Mouse (Mus musculus): Measurements from ENCODE around the gene Hs3st3a1. TPM values are rescaled to one million over a fixed set of nuclear protein-coding genes. Genes with fewer than 3 reads are reported as not detected.

The Hs3st3a1 gene
- polyA plus RNA-seq (2012; ENCODE audit: insufficient read depth, insufficient read length, missing spikeins) = not detected in 2 replicates

GRCm38 (mm10) chr11:64434611-64435545 is at the start of gene Hs3st3a1:
Gene Hs3st3a1 (plus strand): TSS chr11:64435332.
- no peaks in the 10 kb centered on the region; the same call in 1 of the 2 replicates for H3K4me1 ChIP-seq (ENCODE audit: control insufficient read depth, insufficient read depth, low read length)
- no peak for TF ChIP-seq POLR2A (IDR thresholded peaks at IDR 0.05; ENCODE audit: borderline replicate concordance, low read depth, low read length)
- TF ChIP-seq CTCF (IDR thresholded peaks at IDR 0.05; ENCODE audit: low read depth, low read length) = no peak
- no peak within 1 kb of the TSS for H3K27ac ChIP-seq (ENCODE audit: insufficient read depth, low read depth, low read length)
- H3K4me3 ChIP-seq (ENCODE audit: insufficient read depth, low read length) = peak within 1 kb of the TSS; percentile 50

DNA sequence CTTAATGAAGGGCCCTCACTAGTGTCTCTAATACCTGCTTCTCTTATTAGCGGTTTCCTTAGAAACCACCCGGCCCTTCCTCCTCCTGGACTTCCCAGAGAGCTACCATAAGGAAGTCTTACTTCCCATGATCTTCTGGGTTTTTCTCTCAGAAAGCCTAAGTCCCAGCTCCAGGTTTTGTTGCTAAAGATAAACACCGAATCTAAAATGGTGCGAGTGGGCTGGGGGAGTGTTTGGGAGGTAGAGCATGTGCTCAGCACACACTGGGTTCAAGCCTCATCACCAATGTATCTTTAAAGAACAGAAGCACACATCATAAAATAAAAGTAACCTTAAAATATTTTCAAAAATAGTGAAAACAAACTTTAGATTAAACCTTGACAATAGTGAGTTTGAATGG is 48.8 kb upstream of the Hs3st3a1 start:
- TF ChIP-seq POLR2A (IDR thresholded peaks at IDR 0.05; ENCODE audit: borderline replicate concordance, low read depth, low read length) (no peak), CTCF (IDR thresholded peaks at IDR 0.05; ENCODE audit: low read depth, low read length) (no peak)
- Histone ChIP-seq H3K27ac (ENCODE audit: insufficient read depth, low read depth, low read length) (no peak overlapping the region), H3K4me1 (ENCODE audit: control insufficient read depth, insufficient read depth, low read length) (no peaks in the 10 kb centered on the region), H3K4me3 (ENCODE audit: insufficient read depth, low read length) (no peak overlapping the region)

DNA sequence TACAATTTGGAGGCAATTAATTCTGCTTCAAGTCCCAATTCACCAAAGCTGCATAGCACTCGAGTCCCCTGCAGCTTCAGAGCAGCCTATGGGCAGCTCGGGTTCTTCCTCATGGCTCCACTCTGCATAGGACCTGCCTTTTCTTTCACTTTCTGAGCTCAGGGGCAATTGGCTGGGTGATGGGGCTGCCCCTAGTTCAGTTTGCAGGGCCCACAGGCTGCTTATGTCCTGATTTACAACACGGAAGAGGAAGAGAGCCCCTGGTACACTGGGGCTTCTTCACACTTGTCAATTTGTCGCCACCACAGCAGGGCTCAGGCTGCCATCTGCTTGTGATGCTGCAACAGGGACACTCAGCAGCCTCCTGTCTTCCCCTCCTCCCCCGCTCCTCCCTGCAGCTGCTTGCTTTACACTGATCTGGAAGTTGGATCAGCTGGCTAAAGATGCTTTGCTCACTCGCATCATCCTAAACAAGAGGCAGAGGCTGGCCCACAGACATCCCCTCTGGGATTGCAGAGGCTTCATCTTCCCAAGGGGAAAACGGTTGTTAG is 38.7 kb upstream of the Hs3st3a1 start:
- Histone ChIP-seq H3K27ac (ENCODE audit: insufficient read depth, low read depth, low read length) (no peak overlapping the region), H3K4me3 (ENCODE audit: insufficient read depth, low read length) (peak overlapping the region; percentile 35), H3K4me1 (ENCODE audit: control insufficient read depth, insufficient read depth, low read length) (no peaks in the 10 kb centered on the region)
- TF ChIP-seq CTCF (IDR thresholded peaks at IDR 0.05; ENCODE audit: low read depth, low read length) (no peak), POLR2A (IDR thresholded peaks at IDR 0.05; ENCODE audit: borderline replicate concordance, low read depth, low read length) (no peak)

GRCm38 (mm10) chr11:64396949-64397348 is 38.2 kb upstream of the Hs3st3a1 start:
- no peak overlapping the region for H3K27ac ChIP-seq (ENCODE audit: insufficient read depth, low read depth, low read length)
- TF ChIP-seq POLR2A (IDR thresholded peaks at IDR 0.05; ENCODE audit: borderline replicate concordance, low read depth, low read length) (no peak), CTCF (IDR thresholded peaks at IDR 0.05; ENCODE audit: low read depth, low read length) (no peak)
- no peaks in the 10 kb centered on the region for H3K4me1 ChIP-seq (ENCODE audit: control insufficient read depth, insufficient read depth, low read length)
- H3K4me3 ChIP-seq (ENCODE audit: insufficient read depth, low read length) = no peak overlapping the region

GRCm38 (mm10) chr11:64397612-64398011 is 37.5 kb upstream of the Hs3st3a1 start:
- H3K27ac ChIP-seq (ENCODE audit: insufficient read depth, low read depth, low read length) = no peak overlapping the region
- H3K4me1 ChIP-seq (ENCODE audit: control insufficient read depth, insufficient read depth, low read length) = no peaks in the 10 kb centered on the region
- no peak overlapping the region for H3K4me3 ChIP-seq (ENCODE audit: insufficient read depth, low read length)
- TF ChIP-seq POLR2A (IDR thresholded peaks at IDR 0.05; ENCODE audit: borderline replicate concordance, low read depth, low read length) (no peak), CTCF (IDR thresholded peaks at IDR 0.05; ENCODE audit: low read depth, low read length) (no peak)

DNA sequence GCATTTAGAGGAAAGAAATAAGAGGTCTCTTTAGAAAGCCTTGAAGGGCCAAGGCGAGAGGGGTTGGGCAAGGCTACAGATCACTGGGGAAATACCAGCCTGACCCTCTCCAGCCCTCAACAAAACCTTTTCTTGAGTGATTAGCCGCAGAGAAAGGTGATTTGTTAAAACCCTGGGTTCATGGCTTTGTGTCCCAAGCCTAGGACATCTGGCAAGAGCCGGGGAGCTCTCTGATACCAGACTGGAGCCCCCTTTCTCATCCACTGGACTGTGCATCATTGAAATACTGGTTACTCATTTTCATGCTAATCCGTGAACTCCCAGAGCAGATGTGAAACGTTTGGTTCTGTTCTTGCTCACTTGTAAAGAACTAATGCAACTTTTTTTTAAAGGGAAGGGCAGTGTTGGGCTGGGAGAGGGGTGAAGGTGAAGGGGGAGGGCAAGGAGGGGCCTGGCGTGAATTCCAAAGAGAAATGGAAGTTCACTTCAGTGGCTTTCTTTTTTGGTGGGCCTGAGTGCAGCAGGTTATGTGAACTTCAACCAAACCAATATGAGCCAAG is 34.5 kb upstream of the Hs3st3a1 start:
- TF ChIP-seq CTCF (IDR thresholded peaks at IDR 0.05; ENCODE audit: low read depth, low read length) = no peak
- no peak for TF ChIP-seq POLR2A (IDR thresholded peaks at IDR 0.05; ENCODE audit: borderline replicate concordance, low read depth, low read length)

GRCm38 (mm10) chr11:64418969-64419368 is 16.2 kb upstream of the Hs3st3a1 start:
- H3K4me3 ChIP-seq (ENCODE audit: insufficient read depth, low read length) = no peak overlapping the region
- no peaks in the 10 kb centered on the region for H3K4me1 ChIP-seq (ENCODE audit: control insufficient read depth, insufficient read depth, low read length)
- TF ChIP-seq CTCF (IDR thresholded peaks at IDR 0.05; ENCODE audit: low read depth, low read length) (no peak), POLR2A (IDR thresholded peaks at IDR 0.05; ENCODE audit: borderline replicate concordance, low read depth, low read length) (no peak)
- no peak overlapping the region for H3K27ac ChIP-seq (ENCODE audit: insufficient read depth, low read depth, low read length)

More for the DNA sequence above, 34.5 kb upstream of the Hs3st3a1 start:
- Histone ChIP-seq H3K4me1 (ENCODE audit: control insufficient read depth, insufficient read depth, low read length) (no peaks in the 10 kb centered on the region), H3K4me3 (ENCODE audit: insufficient read depth, low read length) (no peak overlapping the region), H3K27ac (ENCODE audit: insufficient read depth, low read depth, low read length) (no peak overlapping the region)

DNA sequence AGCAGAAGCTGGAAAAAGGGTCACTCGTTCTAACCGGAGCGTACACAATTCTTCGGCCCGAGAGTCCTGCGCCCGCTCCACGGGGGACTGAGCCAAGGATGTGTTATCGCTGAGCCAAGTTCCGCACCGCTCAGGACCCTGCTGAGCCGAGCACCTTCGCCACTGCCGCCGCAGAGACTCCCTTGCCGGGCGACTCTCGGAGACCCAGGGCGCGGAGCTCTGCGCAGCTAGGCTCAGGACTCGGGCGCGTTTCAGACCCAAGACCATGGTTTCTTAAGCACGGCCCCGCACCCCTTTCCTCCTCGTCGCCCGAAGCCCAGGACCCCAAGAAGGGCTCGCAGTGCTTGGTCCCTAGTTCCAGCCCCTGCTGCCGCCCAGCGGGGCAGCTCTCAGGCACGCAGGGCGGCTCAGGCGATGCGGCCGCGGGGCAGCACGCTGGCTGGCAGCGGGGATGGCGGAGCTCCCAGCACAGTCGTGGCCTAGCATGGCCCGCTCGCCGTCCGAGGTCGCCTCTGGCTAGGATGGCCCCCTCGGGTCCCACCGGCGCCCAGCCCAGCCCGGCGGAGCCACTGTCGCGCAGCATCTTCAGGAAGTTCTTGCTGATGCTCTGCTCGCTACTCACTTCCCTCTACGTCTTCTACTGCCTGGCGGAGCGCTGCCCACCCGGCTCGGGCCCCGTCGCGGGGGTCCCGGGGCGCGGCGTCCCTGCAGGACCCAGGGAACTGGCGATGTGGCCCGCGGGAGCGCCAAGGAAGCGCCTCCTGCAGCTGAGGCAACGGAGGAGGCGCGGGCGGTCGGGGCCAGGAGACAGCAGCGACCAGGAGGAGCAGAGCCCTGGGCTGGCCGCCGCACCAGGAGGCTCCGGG is 647 bp downstream of the Hs3st3a1 start:
- Histone ChIP-seq H3K27ac (ENCODE audit: insufficient read depth, low read depth, low read length) (no peak overlapping the region), H3K4me3 (ENCODE audit: insufficient read depth, low read length) (peak overlapping the region; percentile 50), H3K4me1 (ENCODE audit: control insufficient read depth, insufficient read depth, low read length) (no peaks in the 10 kb centered on the region; the same call in 1 of the 2 replicates)
- TF ChIP-seq POLR2A (IDR thresholded peaks at IDR 0.05; ENCODE audit: borderline replicate concordance, low read depth, low read length) (no peak), CTCF (IDR thresholded peaks at IDR 0.05; ENCODE audit: low read depth, low read length) (no peak)

- Histone ChIP-seq H3K4me3 (ENCODE audit: insufficient read depth, low read length) (peak within 1 kb of the TSS; percentile 50), H3K27ac (ENCODE audit: insufficient read depth, low read depth, low read length) (no peak within 1 kb of the TSS), H3K4me1 (ENCODE audit: control insufficient read depth, insufficient read depth, low read length) (no peaks in the 10 kb centered on the region; the same call in 1 of the 2 replicates)
- TF ChIP-seq CTCF (IDR thresholded peaks at IDR 0.05; ENCODE audit: low read depth, low read length) (no peak), POLR2A (IDR thresholded peaks at IDR 0.05; ENCODE audit: borderline replicate concordance, low read depth, low read length) (no peak)
Measured at GRCm38 (mm10) chr11:64436412-64436727, 1.2 kb downstream of the Hs3st3a1 start, which contains the start of gene F930015N05Rik. Gene F930015N05Rik (minus strand): TSS chr11:64436653.

All from bone marrow macrophage, adult 2 months (primary cell).